In genomic region chr19:3985261-3985681, GRCm38 (mm10) we compare ENCODE assay signal across 8 mouse cellular contexts. TPM values are rescaled to one million over a fixed set of nuclear protein-coding genes. Genes with fewer than 3 reads are reported as not detected.
DNase-seq lines count a peak whose midpoint lies in the region; ATAC-seq and TF ChIP-seq lines count a peak whose summit lies in the region.

No protein-coding gene starts in this region.

- peaks cover 45% of the 10 kb centered on the region for H3K4me1 ChIP-seq in forebrain, embryonic 10.5 days
- 0 out of 2 replicates have a peak, but pooled peaks cover under 1% of the 10 kb centered on the region for H3K4me1 ChIP-seq in forebrain, embryonic 15.5 days
- H3K4me1 ChIP-seq in embryonic facial prominence, embryonic 11.5 days (ENCODE audit: control insufficient read depth, insufficient read depth, low read length), result no peaks in the 10 kb centered on the region; the same call in 1 of the 2 replicates
- H3K4me1 ChIP-seq in kidney, adult 2 months (ENCODE audit: control insufficient read depth, insufficient read depth, low read length), result peaks cover 18% of the 10 kb centered on the region
- peaks cover 16% of the 10 kb centered on the region for H3K4me1 ChIP-seq in lung, embryonic 16.5 days (replicated peaks; ENCODE audit: control insufficient read depth, insufficient read depth, low read length)

- H3K9ac ChIP-seq in forebrain, embryonic 15.5 days (replicated peaks), result no peak overlapping the region
- H3K9ac ChIP-seq in embryonic facial prominence, embryonic 11.5 days (replicated peaks; ENCODE audit: low read length), result no peak overlapping the region
- peak overlapping the region; percentile 20; the same call in 1 of the 2 replicates for H3K9ac ChIP-seq in lung, embryonic 16.5 days (ENCODE audit: low read length)

- no peak for TF ChIP-seq CTCF in kidney, adult 2 months (conservative IDR thresholded peaks at IDR 0.05; ENCODE audit: insufficient read depth, insufficient read length, low read depth, low read length)

- H3K4me2 ChIP-seq in forebrain, embryonic 15.5 days (replicated peaks), result no peak overlapping the region
- no peak overlapping the region for H3K4me2 ChIP-seq in embryonic facial prominence, embryonic 11.5 days (ENCODE audit: low read depth, low read length)
- H3K4me2 ChIP-seq in lung, embryonic 16.5 days (ENCODE audit: low read depth, low read length), result no peak overlapping the region

- H3K4me3 ChIP-seq in forebrain, embryonic 10.5 days, result no peak overlapping the region
- no peak overlapping the region for H3K4me3 ChIP-seq in forebrain, embryonic 15.5 days
- H3K4me3 ChIP-seq in embryonic facial prominence, embryonic 11.5 days (ENCODE audit: low read depth, low read length), result no peak overlapping the region
- H3K4me3 ChIP-seq in kidney, adult 2 months (ENCODE audit: insufficient read depth, low read depth, low read length), result no peak overlapping the region
- H3K4me3 ChIP-seq in lung, embryonic 16.5 days (ENCODE audit: low read length), result no peak overlapping the region

- H3K27ac ChIP-seq in forebrain, embryonic 10.5 days, result peak overlapping the region; percentile 75
- no peak overlapping the region for H3K27ac ChIP-seq in forebrain, embryonic 15.5 days (replicated peaks)
- no peak overlapping the region for H3K27ac ChIP-seq in embryonic facial prominence, embryonic 11.5 days (replicated peaks; ENCODE audit: low read depth, low read length)
- peak overlapping the region; percentile 92 for H3K27ac ChIP-seq in kidney, adult 2 months (ENCODE audit: insufficient read depth, low read depth, low read length)
- H3K27ac ChIP-seq in lung, embryonic 16.5 days (ENCODE audit: low read length), result peak overlapping the region; percentile 75

- ATAC-seq in forebrain, embryonic 15.5 days (replicated peaks), result no peak
- ATAC-seq in embryonic facial prominence, embryonic 11.5 days (replicated peaks; ENCODE audit: insufficient number of reproducible peaks, low FRiP score, low TSS enrichment, low read depth), result no peak
- ATAC-seq in lung, embryonic 16.5 days (ENCODE audit: low read depth), result peak; percentile 48
- ATAC-seq in monocyte, adult 5-6 weeks (replicated peaks; ENCODE audit: insufficient number of reproducible peaks, low FRiP score, low TSS enrichment, poor library complexity, severe bottlenecking), result no peak

- H3K36me3 ChIP-seq in forebrain, embryonic 10.5 days (replicated peaks), result no peaks in the 10 kb centered on the region
- no peaks in the 10 kb centered on the region for H3K36me3 ChIP-seq in forebrain, embryonic 15.5 days
- H3K36me3 ChIP-seq in embryonic facial prominence, embryonic 11.5 days (replicated peaks; ENCODE audit: control insufficient read depth, insufficient read depth, low read depth, low read length), result no peaks in the 10 kb centered on the region
- no peaks in the 10 kb centered on the region; the same call in 1 of the 2 replicates for H3K36me3 ChIP-seq in kidney, adult 2 months (ENCODE audit: control insufficient read depth, insufficient read depth, low read length)
- H3K36me3 ChIP-seq in lung, embryonic 16.5 days (ENCODE audit: control insufficient read depth, insufficient read depth, low read length), result no peaks in the 10 kb centered on the region; the same call in 1 of the 2 replicates

- 30% methylated on average over 8 of the region's 8 CpGs for WGBS in forebrain, embryonic 10.5 days
- 37% methylated on average over 8 of the region's 8 CpGs for WGBS in forebrain, embryonic 15.5 days
- 34% methylated on average over 8 of the region's 8 CpGs for WGBS in embryonic facial prominence, embryonic 11.5 days
- WGBS in kidney, adult 2 months, result 13% methylated on average over 8 of the region's 8 CpGs
- WGBS in lung, embryonic 16.5 days, result 27% methylated on average over 8 of the region's 8 CpGs

- TF ChIP-seq POLR2A in kidney, adult 2 months (IDR thresholded peaks at IDR 0.05; ENCODE audit: low read depth, low read length), result peak; percentile 4

- H3K9me3 ChIP-seq in forebrain, embryonic 10.5 days, result peaks cover 8% of the 10 kb centered on the region
- no peaks in the 10 kb centered on the region for H3K9me3 ChIP-seq in forebrain, embryonic 15.5 days
- no peaks in the 10 kb centered on the region for H3K9me3 ChIP-seq in embryonic facial prominence, embryonic 11.5 days (replicated peaks; ENCODE audit: control insufficient read depth, low read length)
- H3K9me3 ChIP-seq in lung, embryonic 16.5 days (ENCODE audit: control insufficient read depth, low read length), result no peaks in the 10 kb centered on the region

- H3K27me3 ChIP-seq in forebrain, embryonic 10.5 days (ENCODE audit: poor library complexity, severe bottlenecking), result no peaks in the 10 kb centered on the region
- no peaks in the 10 kb centered on the region for H3K27me3 ChIP-seq in forebrain, embryonic 15.5 days
- H3K27me3 ChIP-seq in embryonic facial prominence, embryonic 11.5 days (ENCODE audit: control insufficient read depth, insufficient read depth, low read length), result no peaks in the 10 kb centered on the region
- H3K27me3 ChIP-seq in kidney, adult 2 months (replicated peaks; ENCODE audit: control insufficient read depth, insufficient read depth, low read length), result no peaks in the 10 kb centered on the region
- H3K27me3 ChIP-seq in lung, embryonic 16.5 days (ENCODE audit: control insufficient read depth, insufficient read depth, low read depth, low read length), result no peaks in the 10 kb centered on the region

- peak; percentile 30 for DNase-seq in forebrain, embryonic 10.5 days (ENCODE audit: extremely low spot score, low spot score)
- peak; percentile 9 for DNase-seq in embryonic facial prominence, embryonic 11.5 days (ENCODE audit: low spot score)
- DNase-seq in kidney, adult 2 months, result peak; percentile 95
- DNase-seq in cerebellum, adult 11-12 months, result no peak
- DNase-seq in frontal cortex, adult 2 months (ENCODE audit: extremely low spot score in 1 of 2, low spot score in 1 of 2), result no peak

RNA-seq across cellular contexts. Expression of gene Acy3, which starts 1.1 kb away (rescaled TPM):
- 1.8 and 2.5 TPM in 2 replicates for polyA plus RNA-seq in forebrain, embryonic 10.5 days (2016; fragmentation: Nextera tagmentation; extraction: Ambion mirVana)
- polyA plus RNA-seq in forebrain, embryonic 15.5 days (2015; fragmentation: Nextera tagmentation; extraction: Ambion mirVana), result 1.3 and 1.4 TPM in 2 replicates
- 2.3 and 3.5 TPM in 2 replicates for polyA plus RNA-seq in embryonic facial prominence, embryonic 11.5 days (2014; fragmentation: Nextera tagmentation; extraction: Ambion mirVana)
- 1,670 and 2,218 TPM in 2 replicates for polyA plus RNA-seq in kidney, adult 2 months (2012; rRNA removed)
- 11.9 and 13.3 TPM in 2 replicates for polyA plus RNA-seq in lung, embryonic 16.5 days (2015; fragmentation: Nextera tagmentation; extraction: Ambion mirVana)
- total RNA-seq in monocyte, adult 5-6 weeks (2017), result not detected in 3 replicates
- polyA plus RNA-seq in frontal cortex, adult 2 months (2012; rRNA removed), result 5.6 and 5.8 TPM in 2 replicates

RNA-seq across cellular contexts. Expression of gene Tbx10, which starts 7.3 kb away (rescaled TPM):
- not detected in 2 replicates for polyA plus RNA-seq in forebrain, embryonic 10.5 days (2016; fragmentation: Nextera tagmentation; extraction: Ambion mirVana)
- polyA plus RNA-seq in forebrain, embryonic 15.5 days (2015; fragmentation: Nextera tagmentation; extraction: Ambion mirVana), result 0.13 TPM in 1 of 2 replicates, not detected in the other
- 0.26 TPM in 1 of 2 replicates, not detected in the other for polyA plus RNA-seq in embryonic facial prominence, embryonic 11.5 days (2014; fragmentation: Nextera tagmentation; extraction: Ambion mirVana)
- 0.31 and 0.75 TPM in 2 replicates for polyA plus RNA-seq in kidney, adult 2 months (2012; rRNA removed)
- polyA plus RNA-seq in lung, embryonic 16.5 days (2015; fragmentation: Nextera tagmentation; extraction: Ambion mirVana), result 0.11 TPM in 1 of 2 replicates, not detected in the other
- total RNA-seq in monocyte, adult 5-6 weeks (2017), result not detected in 3 replicates
- polyA plus RNA-seq in frontal cortex, adult 2 months (2012; rRNA removed), result not detected in 2 replicates

RNA-seq across cellular contexts. Expression of gene Aldh3b2, which starts 13.1 kb away (rescaled TPM):
- 0.37 and 0.39 TPM in 2 replicates for polyA plus RNA-seq in forebrain, embryonic 10.5 days (2016; fragmentation: Nextera tagmentation; extraction: Ambion mirVana)
- 0.22 and 0.28 TPM in 2 replicates for polyA plus RNA-seq in forebrain, embryonic 15.5 days (2015; fragmentation: Nextera tagmentation; extraction: Ambion mirVana)
- 1.2 and 1.6 TPM in 2 replicates for polyA plus RNA-seq in embryonic facial prominence, embryonic 11.5 days (2014; fragmentation: Nextera tagmentation; extraction: Ambion mirVana)
- polyA plus RNA-seq in kidney, adult 2 months (2012; rRNA removed), result 2.6 and 3.9 TPM in 2 replicates
- 1.8 and 2.0 TPM in 2 replicates for polyA plus RNA-seq in lung, embryonic 16.5 days (2015; fragmentation: Nextera tagmentation; extraction: Ambion mirVana)
- total RNA-seq in monocyte, adult 5-6 weeks (2017), result not detected in 3 replicates
- 3.5 and 3.6 TPM in 2 replicates for polyA plus RNA-seq in frontal cortex, adult 2 months (2012; rRNA removed)

RNA-seq across cellular contexts. Expression of gene Nudt8, which starts 15.1 kb away (rescaled TPM):
- 24.8 and 30.4 TPM in 2 replicates for polyA plus RNA-seq in forebrain, embryonic 10.5 days (2016; fragmentation: Nextera tagmentation; extraction: Ambion mirVana)
- 36.0 and 40.8 TPM in 2 replicates for polyA plus RNA-seq in forebrain, embryonic 15.5 days (2015; fragmentation: Nextera tagmentation; extraction: Ambion mirVana)
- 24.2 and 26.6 TPM in 2 replicates for polyA plus RNA-seq in embryonic facial prominence, embryonic 11.5 days (2014; fragmentation: Nextera tagmentation; extraction: Ambion mirVana)
- polyA plus RNA-seq in kidney, adult 2 months (2012; rRNA removed), result 19.9 and 20.9 TPM in 2 replicates
- 21.8 and 22.0 TPM in 2 replicates for polyA plus RNA-seq in lung, embryonic 16.5 days (2015; fragmentation: Nextera tagmentation; extraction: Ambion mirVana)
- 2.3 to 11.1 TPM (median 2.3 TPM) in 3 replicates for total RNA-seq in monocyte, adult 5-6 weeks (2017)
- polyA plus RNA-seq in frontal cortex, adult 2 months (2012; rRNA removed), result 7.1 and 8.4 TPM in 2 replicates

RNA-seq across cellular contexts. Expression of gene Gm49405, which starts 15.2 kb away (rescaled TPM):
- 2.8 and 3.5 TPM in 2 replicates for polyA plus RNA-seq in forebrain, embryonic 10.5 days (2016; fragmentation: Nextera tagmentation; extraction: Ambion mirVana)
- 6.8 and 7.6 TPM in 2 replicates for polyA plus RNA-seq in forebrain, embryonic 15.5 days (2015; fragmentation: Nextera tagmentation; extraction: Ambion mirVana)
- polyA plus RNA-seq in embryonic facial prominence, embryonic 11.5 days (2014; fragmentation: Nextera tagmentation; extraction: Ambion mirVana), result 1.3 and 1.4 TPM in 2 replicates
- 1.2 and 1.7 TPM in 2 replicates for polyA plus RNA-seq in kidney, adult 2 months (2012; rRNA removed)
- 2.4 and 2.5 TPM in 2 replicates for polyA plus RNA-seq in lung, embryonic 16.5 days (2015; fragmentation: Nextera tagmentation; extraction: Ambion mirVana)
- 0.57 to 1.7 TPM (median 1.2 TPM) in 3 replicates for total RNA-seq in monocyte, adult 5-6 weeks (2017)
- 6.3 TPM in 2 replicates for polyA plus RNA-seq in frontal cortex, adult 2 months (2012; rRNA removed)

Comparison
In these comparisons a context has a peak if more than half of its experiments do, and no peak if none do; other contexts are left out.
1. H3K27ac ChIP-seq: peak in forebrain, embryonic 10.5 days (single experiment), kidney, adult 2 months (single experiment) and lung, embryonic 16.5 days (single experiment); none in forebrain, embryonic 15.5 days (single experiment) and embryonic facial prominence, embryonic 11.5 days (single experiment).
2. DNase-seq: peak in forebrain, embryonic 10.5 days (single experiment), embryonic facial prominence, embryonic 11.5 days (single experiment) and kidney, adult 2 months (single experiment); none in cerebellum, adult 11-12 months (single experiment) and frontal cortex, adult 2 months (0 of 2).
3. RNA of gene Acy3, which starts 1.1 kb away (polyA plus RNA-seq): 1,670 to 2,218 TPM in kidney, adult 2 months; 11.9 to 13.3 TPM in lung, embryonic 16.5 days, 5.6 to 5.8 TPM in frontal cortex, adult 2 months, 2.3 to 3.5 TPM in embryonic facial prominence, embryonic 11.5 days, 1.8 to 2.5 TPM in forebrain, embryonic 10.5 days and 1.3 to 1.4 TPM in forebrain, embryonic 15.5 days; every median in the first group is over 100 times any median in the second.